Mouse (Mus musculus) C2C12 (cell line): Measurements from ENCODE around the gene Ficd.

ENCODE experiments used
- CEBPB ChIP-seq: IDR thresholded peaks from one replicate; pipeline ENCODE4 v1.6.1; 2011; ENCODE audit warnings: low read depth, mild to moderate bottlenecking, control low read depth, moderate library complexity
- CTCF ChIP-seq: IDR thresholded peaks from one replicate; pipeline ENCODE4 v1.5.1; 2011; ENCODE audit not compliant: control insufficient read depth, insufficient read depth, insufficient read length
- MAX ChIP-seq: IDR thresholded peaks from one replicate; pipeline ENCODE4 v1.6.1; 2011; ENCODE audit warnings: mild to moderate bottlenecking, control low read depth
- MYOD1 ChIP-seq: IDR thresholded peaks from one replicate; pipeline ENCODE4 v1.6.1; 2011; ENCODE audit warnings: low read depth; ENCODE audit not compliant: control insufficient read depth, insufficient read length
- MYOG ChIP-seq: IDR thresholded peaks from one replicate; pipeline ENCODE4 v1.6.1; 2011; ENCODE audit not compliant: control insufficient read depth, insufficient read length; ENCODE audit errors: extremely low read depth
- USF1 ChIP-seq: IDR thresholded peaks from one replicate; pipeline ENCODE4 v1.6.1; 2011; ENCODE audit warnings: low read depth, mild to moderate bottlenecking, control low read depth, moderate library complexity

- TF ChIP-seq CTCF (no peak), MAX (no peak), CEBPB (no peak), USF1 (no peak), MYOD1 (no peak), MYOG (no peak)
These were observed 45.5 kb upstream of the Ficd start for GRCm38 (mm10) chr5:113690069-113690548.
